8 mouse cellular contexts compared by ENCODE assay signal in genomic region chr17:49206708-49207107, GRCm38 (mm10).
DNase-seq lines count a peak whose midpoint lies in the region; ATAC-seq and TF ChIP-seq lines count a peak whose summit lies in the region.

No protein-coding gene starts in this region.

- DNase-seq in liver, postnatal 0 days = no peak
- no peak for DNase-seq in liver, embryonic 11.5 days (ENCODE audit: low spot score)
- peak; percentile 50 for DNase-seq in embryonic facial prominence, embryonic 10.5 days (ENCODE audit: low spot score)
- DNase-seq in urinary bladder, postnatal 25 days (ENCODE audit: low spot score) = no peak
- DNase-seq in cerebellum, adult 18-20 months = no peak

- no peaks in the 10 kb centered on the region for H3K36me3 ChIP-seq in liver, postnatal 0 days (replicated peaks; ENCODE audit: insufficient read depth, low read length)
- no peaks in the 10 kb centered on the region for H3K36me3 ChIP-seq in liver, embryonic 11.5 days (ENCODE audit: control insufficient read depth, insufficient read depth, low read length)
- no peaks in the 10 kb centered on the region for H3K36me3 ChIP-seq in embryonic facial prominence, embryonic 10.5 days (replicated peaks)
- H3K36me3 ChIP-seq in hindbrain, embryonic 16.5 days (ENCODE audit: control insufficient read depth, insufficient read depth, low read length) = no peaks in the 10 kb centered on the region
- no peaks in the 10 kb centered on the region for H3K36me3 ChIP-seq in neural tube, embryonic 15.5 days

- H3K9me3 ChIP-seq in liver, postnatal 0 days (ENCODE audit: low read length) = no peaks in the 10 kb centered on the region
- H3K9me3 ChIP-seq in liver, embryonic 11.5 days (ENCODE audit: control insufficient read depth, low read length) = no peaks in the 10 kb centered on the region
- no peaks in the 10 kb centered on the region for H3K9me3 ChIP-seq in embryonic facial prominence, embryonic 10.5 days
- H3K9me3 ChIP-seq in hindbrain, embryonic 16.5 days (ENCODE audit: control insufficient read depth, low read length) = no peaks in the 10 kb centered on the region
- no peaks in the 10 kb centered on the region for H3K9me3 ChIP-seq in neural tube, embryonic 15.5 days (replicated peaks)

- H3K4me3 ChIP-seq in liver, postnatal 0 days (ENCODE audit: low read depth, low read length) = no peak overlapping the region
- H3K4me3 ChIP-seq in liver, embryonic 11.5 days (ENCODE audit: low read depth, low read length) = no peak overlapping the region
- H3K4me3 ChIP-seq in embryonic facial prominence, embryonic 10.5 days = no peak overlapping the region
- no peak overlapping the region for H3K4me3 ChIP-seq in hindbrain, embryonic 16.5 days (ENCODE audit: low read length)
- H3K4me3 ChIP-seq in neural tube, embryonic 15.5 days (replicated peaks) = no peak overlapping the region

- H3K4me1 ChIP-seq in liver, postnatal 0 days (ENCODE audit: insufficient read depth) = no peaks in the 10 kb centered on the region
- no peaks in the 10 kb centered on the region for H3K4me1 ChIP-seq in liver, embryonic 11.5 days (replicated peaks; ENCODE audit: control insufficient read depth, insufficient read depth, low read length)
- H3K4me1 ChIP-seq in embryonic facial prominence, embryonic 10.5 days = peaks cover 22% of the 10 kb centered on the region
- H3K4me1 ChIP-seq in hindbrain, embryonic 16.5 days (ENCODE audit: control insufficient read depth, insufficient read depth, low read depth, low read length) = peaks cover 7% of the 10 kb centered on the region
- H3K4me1 ChIP-seq in neural tube, embryonic 15.5 days = peaks cover 12% of the 10 kb centered on the region

- WGBS in liver, postnatal 0 days (ENCODE audit: insufficient replicate concordance) = 50% methylated on average over 9 of the region's 9 CpGs
- 43% methylated on average over 9 of the region's 9 CpGs for WGBS in liver, embryonic 11.5 days
- 41% methylated on average over 9 of the region's 9 CpGs for WGBS in embryonic facial prominence, embryonic 10.5 days
- 41% methylated on average over 9 of the region's 9 CpGs for WGBS in hindbrain, embryonic 16.5 days
- WGBS in neural tube, embryonic 15.5 days = 41% methylated on average over 9 of the region's 9 CpGs

- H3K9ac ChIP-seq in liver, postnatal 0 days (replicated peaks) = no peak overlapping the region
- H3K9ac ChIP-seq in liver, embryonic 11.5 days (ENCODE audit: low read depth, low read length) = no peak overlapping the region
- H3K9ac ChIP-seq in hindbrain, embryonic 16.5 days (ENCODE audit: low read depth, low read length) = no peak overlapping the region
- H3K9ac ChIP-seq in neural tube, embryonic 15.5 days (replicated peaks) = no peak overlapping the region

- no peak overlapping the region for H3K4me2 ChIP-seq in liver, postnatal 0 days (ENCODE audit: low read depth, low read length)
- no peak overlapping the region for H3K4me2 ChIP-seq in liver, embryonic 11.5 days
- no peak overlapping the region for H3K4me2 ChIP-seq in hindbrain, embryonic 16.5 days (ENCODE audit: low read length)
- no peak overlapping the region for H3K4me2 ChIP-seq in neural tube, embryonic 15.5 days

- no peak for TF ChIP-seq EP300 in liver, postnatal 0 days (IDR thresholded peaks at IDR 0.05; ENCODE audit: low read depth)

- ATAC-seq in liver, postnatal 0 days = no peak
- ATAC-seq in liver, embryonic 11.5 days (replicated peaks; ENCODE audit: low FRiP score) = no peak
- peak; percentile 75 for ATAC-seq in hindbrain, embryonic 16.5 days
- ATAC-seq in neural tube, embryonic 15.5 days (ENCODE audit: low FRiP score) = 0 out of 2 replicates have a peak, but pooled peaks have one; percentile 47
- no peak for ATAC-seq in CD4-positive, CD25-positive, alpha-beta regulatory T cell, adult 4 months

- TF ChIP-seq CTCF in liver, postnatal 0 days (IDR thresholded peaks at IDR 0.05; ENCODE audit: low read depth) = peak; percentile 35; the same call in 1 of the 2 replicates

- no peak overlapping the region for H3K27ac ChIP-seq in liver, postnatal 0 days (ENCODE audit: low read depth)
- H3K27ac ChIP-seq in liver, embryonic 11.5 days (ENCODE audit: low read depth, low read length) = no peak overlapping the region
- H3K27ac ChIP-seq in embryonic facial prominence, embryonic 10.5 days (replicated peaks) = no peak overlapping the region
- H3K27ac ChIP-seq in hindbrain, embryonic 16.5 days (ENCODE audit: low read depth, low read length) = no peak overlapping the region
- no peak overlapping the region for H3K27ac ChIP-seq in neural tube, embryonic 15.5 days (replicated peaks)

- no peaks in the 10 kb centered on the region for H3K27me3 ChIP-seq in liver, postnatal 0 days (ENCODE audit: insufficient read depth, low read length)
- H3K27me3 ChIP-seq in liver, embryonic 11.5 days (replicated peaks; ENCODE audit: control insufficient read depth, insufficient read depth, low read length) = no peaks in the 10 kb centered on the region
- peaks cover 14% of the 10 kb centered on the region for H3K27me3 ChIP-seq in embryonic facial prominence, embryonic 10.5 days (replicated peaks; ENCODE audit: low read depth, poor library complexity, severe bottlenecking)
- H3K27me3 ChIP-seq in hindbrain, embryonic 16.5 days (replicated peaks; ENCODE audit: control insufficient read depth, insufficient read depth, low read length) = no peaks in the 10 kb centered on the region
- no peaks in the 10 kb centered on the region for H3K27me3 ChIP-seq in neural tube, embryonic 15.5 days (replicated peaks)

Comparison
In these comparisons a context has a peak if more than half of its experiments do, and no peak if none do; other contexts are left out.
1. ATAC-seq: peak in hindbrain, embryonic 16.5 days (single experiment) and neural tube, embryonic 15.5 days (single experiment); none in liver, postnatal 0 days (single experiment), liver, embryonic 11.5 days (single experiment) and CD4-positive, CD25-positive, alpha-beta regulatory T cell, adult 4 months (single experiment).